Mouse (Mus musculus): Measurements from ENCODE around the gene Krtap29-1.

Gene Krtap29-1

DNA sequence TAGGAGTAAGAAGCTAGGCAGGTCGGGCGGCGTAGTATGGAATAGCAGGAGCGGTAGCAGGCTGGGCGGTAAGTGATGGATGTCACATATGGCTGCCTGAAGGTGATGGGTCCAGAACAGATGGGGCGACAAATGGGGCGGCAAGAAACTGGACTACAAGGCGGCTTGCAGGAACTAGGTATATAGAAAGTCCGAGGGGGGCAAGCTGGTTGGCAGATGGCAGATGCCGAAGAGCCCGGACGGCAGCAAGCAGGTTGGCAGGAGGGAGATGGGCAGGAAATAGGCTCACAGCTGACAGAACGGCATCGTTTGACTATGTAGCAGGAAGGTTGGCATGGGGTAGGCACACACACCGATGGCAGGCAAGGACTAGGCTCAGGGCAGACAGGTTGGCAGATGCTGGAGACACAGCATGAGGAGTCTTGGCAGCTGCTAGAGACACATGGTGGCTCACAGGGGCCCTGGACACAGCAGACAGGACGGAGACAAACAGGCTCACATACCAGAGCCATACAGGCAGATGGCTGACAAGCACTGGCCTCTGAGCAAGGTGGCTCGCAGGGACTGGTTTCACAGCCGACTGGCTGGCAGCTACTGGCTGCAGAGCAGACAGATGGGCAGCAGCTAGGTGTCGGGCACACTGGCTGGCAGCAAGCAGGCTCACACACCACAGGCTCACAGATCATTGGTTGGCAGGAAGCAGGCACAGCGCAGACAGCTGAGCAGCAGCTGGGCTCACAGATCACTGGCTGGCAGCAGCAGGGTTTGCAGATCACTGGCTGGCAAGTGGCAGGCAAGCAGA, 6.6 kb upstream of the Krtap29-1 start:
- TF ChIP-seq GATA4 (IDR thresholded peaks at IDR 0.05; ENCODE audit: insufficient replicate concordance, low read length), result no peak

DNA sequence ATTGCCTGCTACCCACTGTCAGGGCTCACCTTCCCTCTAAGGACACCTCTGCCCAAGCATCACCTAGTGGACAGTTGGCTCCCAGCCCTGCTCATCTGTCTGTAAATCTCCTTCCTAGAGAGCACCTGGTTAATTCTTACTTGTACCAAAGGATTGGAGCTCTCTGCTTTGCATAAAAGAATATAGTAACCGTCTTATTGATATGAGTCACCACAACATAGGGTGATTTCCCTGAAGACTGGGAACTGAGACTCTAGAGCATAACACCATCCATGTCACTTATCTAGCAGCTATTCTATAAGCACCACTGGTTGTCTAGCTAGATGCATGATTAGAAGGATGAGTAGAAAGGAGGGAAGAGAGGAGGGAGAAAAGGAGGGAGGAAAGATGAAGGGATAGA, 4.6 kb upstream of the Krtap29-1 start:
- no peak for TF ChIP-seq GATA4 (IDR thresholded peaks at IDR 0.05; ENCODE audit: insufficient replicate concordance, low read length)

DNA sequence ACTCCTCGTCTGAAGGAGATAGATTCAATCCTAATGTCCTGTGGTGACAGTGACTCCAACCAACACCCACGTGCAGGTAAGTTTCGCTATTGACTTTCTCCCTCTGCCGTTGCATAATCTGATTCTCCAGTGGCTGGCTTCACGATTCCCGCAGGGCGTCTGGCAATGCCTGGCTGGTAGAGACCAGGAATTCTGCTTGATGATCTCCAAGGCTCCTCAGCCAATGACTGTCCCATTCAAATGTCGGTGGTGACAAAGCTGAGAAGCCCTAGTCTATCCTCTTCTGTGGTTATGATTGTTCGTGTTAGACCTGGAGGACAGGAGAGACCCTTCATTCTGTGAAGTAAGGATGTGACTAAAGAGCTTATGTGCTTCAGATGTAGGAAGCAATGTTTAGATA, 3.9 kb upstream of the Krtap29-1 start:
- TF ChIP-seq GATA4 (IDR thresholded peaks at IDR 0.05; ENCODE audit: insufficient replicate concordance, low read length), result no peak

DNA sequence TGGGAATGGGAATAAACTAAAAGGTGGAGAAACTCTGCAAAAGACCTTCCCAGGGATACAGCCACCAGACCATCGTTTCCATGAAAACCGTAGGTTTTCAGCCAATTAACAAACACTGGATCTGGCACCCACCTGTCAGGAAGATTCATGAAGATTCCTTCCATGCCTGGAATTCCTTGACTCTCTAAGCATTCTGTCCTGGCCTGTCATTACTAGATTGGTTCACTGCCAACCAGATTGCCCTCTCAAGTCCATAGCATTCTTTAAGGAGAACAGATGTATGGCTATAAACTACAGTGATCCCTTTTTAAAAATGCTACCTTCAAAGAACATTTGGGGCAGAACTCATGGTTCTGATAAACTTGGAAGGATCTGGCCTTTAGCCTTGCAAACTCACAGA, 12.9 kb downstream of the Krtap29-1 start:
- no peak for TF ChIP-seq GATA4 (IDR thresholded peaks at IDR 0.05; ENCODE audit: insufficient replicate concordance, low read length)

DNA sequence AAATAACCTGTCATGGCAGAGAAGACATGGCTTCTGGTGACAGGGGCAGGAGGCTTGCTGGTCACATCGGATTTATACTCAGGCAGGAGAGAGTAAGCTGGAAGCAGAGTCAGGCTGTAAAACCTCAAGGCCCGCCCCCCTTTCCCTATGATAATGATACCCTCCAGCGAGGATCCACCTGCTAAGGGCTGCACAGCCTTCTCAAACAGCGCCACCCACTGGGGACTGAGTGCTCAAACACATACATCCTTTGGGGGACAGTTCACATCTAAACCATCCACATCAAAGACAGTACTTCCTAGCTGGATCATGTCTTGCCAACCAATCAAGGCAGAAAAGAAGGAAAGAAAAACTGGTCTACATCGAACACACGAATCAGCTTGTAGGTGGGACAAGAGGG, 14.6 kb downstream of the Krtap29-1 start:
- TF ChIP-seq GATA4 (IDR thresholded peaks at IDR 0.05; ENCODE audit: insufficient replicate concordance, low read length), result no peak

DNA sequence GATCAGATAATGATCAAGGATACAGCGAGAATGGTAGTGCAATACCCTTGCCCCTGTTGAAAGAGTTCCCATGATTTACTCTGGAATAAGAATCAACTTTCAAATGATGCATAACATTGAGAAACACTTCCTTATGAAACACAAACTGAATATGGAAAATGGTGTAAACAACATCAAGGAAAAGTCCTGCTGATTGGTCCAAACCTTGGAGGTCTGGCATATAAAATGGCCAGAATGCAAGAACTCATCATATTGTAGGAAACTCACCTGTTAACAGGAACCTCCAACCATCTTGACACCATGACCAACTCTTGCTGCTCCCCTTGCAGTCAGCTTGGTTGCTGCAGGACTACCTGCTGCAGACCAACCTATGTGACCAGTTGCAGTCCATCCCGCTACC, 30.7 kb downstream of the Krtap29-1 start, which contains the start of gene Krtap9-5:
Gene Krtap9-5, plus strand, starts transcription at position 301 of the 400 bp plus-strand sequence.
- no peak for TF ChIP-seq GATA4 (IDR thresholded peaks at IDR 0.05; ENCODE audit: insufficient replicate concordance, low read length)

DNA sequence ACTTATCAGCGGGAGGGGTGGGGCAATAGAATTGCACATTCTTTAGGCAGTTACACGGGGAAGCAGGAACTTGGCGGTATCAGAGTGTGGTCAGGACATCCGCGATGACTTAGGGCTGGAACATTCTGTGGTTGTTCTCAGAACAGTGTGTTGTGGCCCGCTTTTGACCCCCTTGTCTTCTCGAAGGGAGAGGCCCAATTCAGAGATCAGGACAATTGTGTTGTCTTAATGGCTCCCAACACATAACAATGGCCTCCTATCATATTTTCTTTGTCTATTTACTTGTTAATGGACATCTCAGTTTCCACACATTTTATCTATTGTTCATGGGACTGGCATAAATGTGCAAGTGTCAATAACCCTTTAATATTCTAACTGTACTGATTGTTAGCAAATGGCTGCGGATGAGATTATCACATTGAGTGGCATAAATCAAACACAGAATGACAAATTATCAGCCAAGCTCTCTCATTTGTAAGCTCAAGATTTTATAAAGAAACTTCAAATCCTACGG, 41.0 kb downstream of the Krtap29-1 start:
- TF ChIP-seq GATA4 (IDR thresholded peaks at IDR 0.05; ENCODE audit: insufficient replicate concordance, low read length), result no peak

DNA sequence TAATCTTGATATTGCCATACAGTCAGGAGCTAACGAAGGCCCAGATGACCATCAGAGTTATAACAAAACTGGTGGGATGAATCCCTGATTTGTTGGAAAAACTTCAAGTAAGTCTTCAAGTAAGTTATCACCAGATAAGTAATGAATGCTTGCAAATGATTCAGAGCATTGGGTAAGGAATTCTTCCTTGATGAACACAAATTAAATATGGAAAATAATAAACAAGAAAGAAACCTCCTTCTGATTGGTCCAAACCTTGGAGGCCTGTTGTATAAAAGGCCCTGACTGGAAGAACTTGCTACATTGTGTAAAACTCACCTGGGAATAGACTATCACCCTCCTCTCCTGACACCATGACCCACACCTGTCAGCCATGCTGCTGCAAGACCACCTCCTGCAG, 42.9 kb downstream of the Krtap29-1 start, which contains the start of gene Krtap31-2:
Gene Krtap31-2, plus strand, starts transcription at position 301 of the 400 bp plus-strand sequence.
- no peak for TF ChIP-seq GATA4 (IDR thresholded peaks at IDR 0.05; ENCODE audit: insufficient replicate concordance, low read length)

Data from liver, adult (tissue).